Mouse (Mus musculus): ENCODE data around the gene Trim50. TPM values are rescaled to one million over a fixed set of nuclear protein-coding genes. Genes with fewer than 3 reads are reported as not detected.

Trim50 gene
- total and polyA plus RNA-seq, 2 experiments from 2014 or later = not detected

DNA sequence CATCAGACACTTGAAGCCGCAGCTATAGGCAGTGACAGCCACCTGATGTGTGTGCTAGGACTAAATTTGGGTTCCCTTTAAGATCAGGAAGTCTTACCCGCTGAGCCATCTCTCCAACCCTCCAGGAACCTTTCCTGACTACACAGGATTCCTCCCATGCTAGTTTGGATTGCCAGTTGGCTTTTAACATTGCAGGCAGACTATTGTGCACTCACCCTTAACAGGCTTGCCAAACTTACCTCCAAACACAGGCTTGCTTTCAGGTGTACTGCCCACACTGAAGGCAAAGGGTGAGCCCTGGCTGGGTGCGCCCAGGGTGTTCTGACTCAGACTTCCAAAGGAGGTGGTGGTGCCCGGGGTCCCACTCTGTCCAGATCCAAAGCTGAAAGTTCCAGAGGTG lies 27.6 kb downstream of the Trim50 start:
- no peak for TF ChIP-seq CTCF (IDR thresholded peaks at IDR 0.05; ENCODE audit: low read depth)
- ATAC-seq (no peak), DNase-seq (no peak)
- no peak overlapping the region for H3K4me2 ChIP-seq (ENCODE audit: low read depth)
- no peak overlapping the region for H3K27ac ChIP-seq (ENCODE audit: low read depth, low read length)
- H3K36me3 ChIP-seq (ENCODE audit: insufficient read depth) = peaks cover 91% of the 10 kb centered on the region
- no peaks in the 10 kb centered on the region for H3K9me3 ChIP-seq (ENCODE audit: low read length)
- H3K9ac ChIP-seq = no peak overlapping the region
- no peaks in the 10 kb centered on the region for H3K27me3 ChIP-seq (ENCODE audit: insufficient read depth, low read length)
- no peak overlapping the region for H3K4me3 ChIP-seq (ENCODE audit: low read depth, low read length)
- 92% methylated on average over 4 of the region's 4 CpGs for WGBS
- no peaks in the 10 kb centered on the region for H3K4me1 ChIP-seq (ENCODE audit: insufficient read depth)

DNA sequence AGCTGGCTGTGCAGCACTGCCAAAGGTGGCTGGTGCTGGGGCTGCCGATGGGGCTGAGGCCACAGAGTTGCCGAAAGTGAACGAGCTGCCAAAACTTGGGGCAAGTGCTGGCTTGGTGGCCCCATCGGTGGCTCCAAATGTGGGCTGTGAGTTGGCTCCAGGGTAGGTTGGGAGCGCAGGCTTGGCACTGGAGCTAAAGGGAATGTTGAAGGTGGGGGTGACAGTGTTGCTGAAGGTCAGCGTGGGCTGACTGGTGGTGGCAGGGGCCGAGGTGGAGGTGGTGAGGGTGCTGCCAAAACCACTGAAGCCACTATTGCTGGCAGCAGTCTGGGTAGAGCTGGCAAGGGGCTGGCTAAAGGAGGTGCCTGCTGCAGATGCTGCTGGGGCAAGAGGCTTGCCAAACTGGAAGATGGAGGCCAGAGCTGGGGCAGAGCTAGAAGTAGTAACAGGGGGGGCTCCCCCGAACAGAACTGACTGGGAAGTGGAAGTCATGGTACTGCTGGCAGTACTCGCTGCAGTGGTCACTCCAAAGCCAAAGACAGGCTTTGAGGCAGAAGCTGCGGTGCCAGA lies 28.3 kb downstream of the Trim50 start:
- no peak overlapping the region for H3K9ac ChIP-seq
- peaks cover 87% of the 10 kb centered on the region for H3K36me3 ChIP-seq (ENCODE audit: insufficient read depth)
- H3K27me3 ChIP-seq (ENCODE audit: insufficient read depth, low read length) = no peaks in the 10 kb centered on the region
- 94% methylated on average over 10 of the region's 10 CpGs for WGBS
- H3K4me1 ChIP-seq (ENCODE audit: insufficient read depth) = no peaks in the 10 kb centered on the region
- H3K4me2 ChIP-seq (ENCODE audit: low read depth) = no peak overlapping the region
- TF ChIP-seq CTCF (IDR thresholded peaks at IDR 0.05; ENCODE audit: low read depth) = no peak
- no peak overlapping the region for H3K4me3 ChIP-seq (ENCODE audit: low read depth, low read length)
- DNase-seq (no peak), ATAC-seq (no peak)
- H3K27ac ChIP-seq (ENCODE audit: low read depth, low read length) = no peak overlapping the region
- H3K9me3 ChIP-seq (ENCODE audit: low read length) = no peaks in the 10 kb centered on the region

GRCm38 (mm10) chr5:135382746-135383145 lies 29.7 kb downstream of the Trim50 start:
- no peak overlapping the region for H3K9ac ChIP-seq
- no peaks in the 10 kb centered on the region for H3K27me3 ChIP-seq (ENCODE audit: insufficient read depth, low read length)
- WGBS = 94% methylated on average over 7 of the region's 7 CpGs
- peaks cover 93% of the 10 kb centered on the region for H3K36me3 ChIP-seq (ENCODE audit: insufficient read depth)
- H3K4me3 ChIP-seq (ENCODE audit: low read depth, low read length) = no peak overlapping the region
- TF ChIP-seq CTCF (IDR thresholded peaks at IDR 0.05; ENCODE audit: low read depth) = no peak
- DNase-seq (no peak), ATAC-seq (no peak)
- no peak overlapping the region for H3K27ac ChIP-seq (ENCODE audit: low read depth, low read length)
- no peak overlapping the region for H3K4me2 ChIP-seq (ENCODE audit: low read depth)
- H3K9me3 ChIP-seq (ENCODE audit: low read length) = no peaks in the 10 kb centered on the region
- no peaks in the 10 kb centered on the region for H3K4me1 ChIP-seq (ENCODE audit: insufficient read depth)

GRCm38 (mm10) chr5:135383771-135384170 lies 30.7 kb downstream of the Trim50 start:
- Histone ChIP-seq H3K4me3 (ENCODE audit: low read depth, low read length) (no peak overlapping the region), H3K27ac (ENCODE audit: low read depth, low read length) (no peak overlapping the region), H3K36me3 (ENCODE audit: insufficient read depth) (peaks cover 93% of the 10 kb centered on the region), H3K4me2 (ENCODE audit: low read depth) (no peak overlapping the region), H3K9ac (no peak overlapping the region), H3K9me3 (ENCODE audit: low read length) (no peaks in the 10 kb centered on the region), H3K4me1 (ENCODE audit: insufficient read depth) (no peaks in the 10 kb centered on the region), H3K27me3 (ENCODE audit: insufficient read depth, low read length) (no peaks in the 10 kb centered on the region)
- no peak for ATAC-seq
- WGBS = 87% methylated on average over 10 of the region's 10 CpGs
- 0 out of 2 replicates have a peak, but pooled peaks have one; percentile 2 for TF ChIP-seq CTCF (IDR thresholded peaks at IDR 0.05; ENCODE audit: low read depth)
- DNase-seq = no peak

DNA sequence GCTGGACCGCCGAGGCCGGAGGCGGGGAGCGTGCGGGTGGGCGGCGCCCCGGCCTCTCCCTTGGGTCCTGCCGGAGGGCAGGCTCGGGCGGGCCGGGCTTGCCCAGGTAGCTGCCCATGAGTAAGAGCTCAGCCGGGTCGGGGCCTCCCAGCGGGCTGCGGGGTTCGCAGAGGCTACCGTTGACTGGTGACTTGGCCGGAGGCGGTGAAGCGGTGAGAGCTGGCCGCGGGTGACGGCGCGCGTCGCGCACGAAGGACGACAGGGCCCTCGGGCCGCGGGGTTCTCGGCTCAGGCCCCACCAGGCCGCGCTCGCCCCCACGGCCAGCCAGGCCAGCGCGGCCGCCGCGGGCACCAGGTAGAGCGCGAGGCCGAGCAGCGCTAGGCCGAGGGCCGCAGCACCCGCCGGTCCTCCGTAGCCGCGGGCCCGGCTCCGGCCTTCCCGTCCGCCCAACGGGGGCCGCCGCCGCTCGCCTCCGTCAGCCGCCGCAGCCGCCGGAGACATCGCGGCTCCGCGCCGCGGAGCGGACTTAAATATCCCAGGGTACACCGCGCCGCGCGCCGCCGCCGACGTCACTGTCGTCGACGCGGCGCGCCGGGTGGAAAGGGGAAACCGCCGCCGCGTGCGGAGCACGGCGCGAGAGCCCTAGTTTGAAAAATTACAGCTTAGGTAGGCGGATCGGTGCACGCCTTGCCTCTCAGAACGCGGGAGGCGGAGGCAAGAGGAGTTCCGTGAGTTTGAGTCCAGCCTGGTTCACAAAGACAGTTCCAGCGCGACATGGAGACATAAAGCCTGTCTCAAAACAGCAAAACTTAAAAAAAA lies 41.1 kb downstream of the Trim50 start, which contains the start of gene Pom121:
Gene Pom121 (minus strand): TSS at position 543 of the 820 bp plus-strand sequence.
- WGBS = under 1% methylated on average over 85 of the region's 110 CpGs
- TF ChIP-seq CTCF (IDR thresholded peaks at IDR 0.05; ENCODE audit: low read depth) = no peak
- peak; percentile 97 for ATAC-seq

GRCm38 (mm10) chr5:135395826-135396225 lies 42.7 kb downstream of the Trim50 start:
- 49% methylated on average over 5 of the region's 5 CpGs for WGBS
- Histone ChIP-seq H3K27ac (ENCODE audit: low read depth, low read length) (no peak overlapping the region), H3K9ac (no peak overlapping the region), H3K4me3 (ENCODE audit: low read depth, low read length) (no peak overlapping the region), H3K36me3 (ENCODE audit: insufficient read depth) (peaks cover 12% of the 10 kb centered on the region), H3K4me1 (ENCODE audit: insufficient read depth) (peaks cover 11% of the 10 kb centered on the region; the same call in 1 of the 2 replicates), H3K9me3 (ENCODE audit: low read length) (no peaks in the 10 kb centered on the region), H3K27me3 (ENCODE audit: insufficient read depth, low read length) (no peaks in the 10 kb centered on the region), H3K4me2 (ENCODE audit: low read depth) (no peak overlapping the region)
- DNase-seq (peak; percentile 57), ATAC-seq (no peak)
- TF ChIP-seq CTCF (IDR thresholded peaks at IDR 0.05; ENCODE audit: low read depth) = peak; percentile 76

More for the DNA sequence above, 41.1 kb downstream of the Trim50 start, which contains the start of gene Pom121:
- Histone ChIP-seq H3K27me3 (ENCODE audit: insufficient read depth, low read length) (no peaks in the 10 kb centered on the region), H3K36me3 (ENCODE audit: insufficient read depth) (peaks cover 24% of the 10 kb centered on the region), H3K4me1 (ENCODE audit: insufficient read depth) (peaks cover 11% of the 10 kb centered on the region; the same call in 1 of the 2 replicates), H3K9me3 (ENCODE audit: low read length) (no peaks in the 10 kb centered on the region), H3K9ac (peak within 1 kb of the TSS; percentile 91), H3K27ac (ENCODE audit: low read depth, low read length) (peak within 1 kb of the TSS; percentile 71), H3K4me2 (ENCODE audit: low read depth) (peak within 1 kb of the TSS; percentile 84), H3K4me3 (ENCODE audit: low read depth, low read length) (peak within 1 kb of the TSS; percentile 92)
- peak; percentile 95 for DNase-seq

GRCm38 (mm10) chr5:135399382-135399781 lies 46.3 kb downstream of the Trim50 start:
- DNase-seq (no peak), ATAC-seq (no peak)
- no peaks in the 10 kb centered on the region for H3K36me3 ChIP-seq (ENCODE audit: insufficient read depth)
- no peaks in the 10 kb centered on the region for H3K27me3 ChIP-seq (ENCODE audit: insufficient read depth, low read length)
- 71% methylated on average over 6 of the region's 6 CpGs for WGBS
- no peak overlapping the region for H3K4me3 ChIP-seq (ENCODE audit: low read depth, low read length)
- H3K4me2 ChIP-seq (ENCODE audit: low read depth) = no peak overlapping the region
- H3K27ac ChIP-seq (ENCODE audit: low read depth, low read length) = no peak overlapping the region
- H3K9me3 ChIP-seq (ENCODE audit: low read length) = no peaks in the 10 kb centered on the region
- TF ChIP-seq CTCF (IDR thresholded peaks at IDR 0.05; ENCODE audit: low read depth) = no peak
- no peak overlapping the region for H3K9ac ChIP-seq
- 0 out of 2 replicates have a peak, but pooled peaks cover 4% of the 10 kb centered on the region for H3K4me1 ChIP-seq (ENCODE audit: insufficient read depth)
